Mouse (Mus musculus) mature B cell (primary cell): Measurements from ENCODE around the gene Ypel5.

Experiments
- in situ Hi-C: fragments of 300-500 bp; cut with MboI; formaldehyde crosslinking; loops from 2 replicates; pipeline ENCODE4 v1.14.3; 2019

Ypel5 gene

DNA sequence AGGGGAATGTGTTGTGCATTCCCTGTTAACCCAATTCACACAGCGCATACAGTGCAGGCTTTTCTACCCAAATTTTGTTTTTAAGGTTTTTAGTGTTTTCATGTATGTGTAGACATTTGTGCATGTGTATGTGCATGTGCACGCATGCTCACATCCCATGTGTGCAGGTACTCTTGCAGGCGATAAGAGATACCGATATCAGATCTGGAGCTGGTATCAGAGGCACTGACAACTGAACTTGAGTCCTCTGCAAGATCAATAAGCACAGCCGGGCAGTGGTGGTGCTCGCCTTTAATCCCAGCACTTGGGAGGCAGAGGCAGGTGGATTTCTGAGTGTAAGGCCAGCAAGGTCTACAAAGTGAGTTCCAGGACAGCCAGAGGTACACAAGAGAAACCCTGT is 8.1 kb downstream of the Ypel5 start:
- in situ Hi-C loops, result no loop called here

DNA sequence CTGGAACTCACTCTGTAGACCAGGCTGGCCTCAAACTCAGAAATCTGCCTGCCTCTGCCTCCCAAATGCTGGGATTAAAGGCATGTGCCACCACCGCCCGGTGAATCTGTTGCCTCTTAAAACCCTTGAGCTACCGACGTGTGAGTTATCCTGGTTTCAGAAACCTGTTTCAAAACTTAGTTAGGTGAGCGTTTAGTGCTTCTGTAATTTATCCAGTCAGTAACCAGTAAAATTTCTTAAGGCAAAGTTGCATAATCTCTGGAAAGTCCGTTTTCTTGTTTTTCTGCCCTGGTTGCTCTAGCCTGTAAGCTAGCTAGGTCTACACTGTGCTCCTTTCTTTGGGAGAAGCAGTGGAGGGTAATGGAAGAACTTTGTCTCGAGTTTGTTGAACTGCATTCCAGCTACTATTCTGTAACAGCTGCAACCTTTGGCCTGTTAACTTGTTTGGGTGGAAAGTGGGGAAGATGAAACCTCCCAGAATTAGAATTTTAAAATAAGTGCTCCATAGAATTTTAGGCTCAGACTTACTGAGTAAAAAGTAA is 8.8 kb downstream of the Ypel5 start:
- in situ Hi-C loops, result no loop called here

DNA sequence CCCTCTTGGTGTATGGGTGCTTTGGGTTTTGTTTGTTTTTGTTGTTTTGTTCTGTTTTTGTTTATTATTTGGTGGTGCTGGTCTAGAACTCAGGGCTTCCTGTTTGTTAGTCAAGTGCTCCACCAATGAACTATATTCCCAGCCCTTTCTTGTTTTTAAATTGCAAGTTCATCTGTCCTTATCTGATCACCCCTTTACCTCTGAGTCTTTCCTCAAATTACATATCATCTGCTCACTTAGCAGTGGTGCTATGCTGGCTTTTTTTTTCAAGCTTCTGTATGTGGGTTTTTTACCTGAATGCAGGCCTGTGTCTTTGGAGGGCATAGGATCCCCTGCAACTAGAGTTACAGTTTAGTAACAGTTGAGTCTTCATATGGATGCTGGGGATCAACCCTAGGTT is 9.3 kb downstream of the Ypel5 start:
- in situ Hi-C loops, result no loop called here

DNA sequence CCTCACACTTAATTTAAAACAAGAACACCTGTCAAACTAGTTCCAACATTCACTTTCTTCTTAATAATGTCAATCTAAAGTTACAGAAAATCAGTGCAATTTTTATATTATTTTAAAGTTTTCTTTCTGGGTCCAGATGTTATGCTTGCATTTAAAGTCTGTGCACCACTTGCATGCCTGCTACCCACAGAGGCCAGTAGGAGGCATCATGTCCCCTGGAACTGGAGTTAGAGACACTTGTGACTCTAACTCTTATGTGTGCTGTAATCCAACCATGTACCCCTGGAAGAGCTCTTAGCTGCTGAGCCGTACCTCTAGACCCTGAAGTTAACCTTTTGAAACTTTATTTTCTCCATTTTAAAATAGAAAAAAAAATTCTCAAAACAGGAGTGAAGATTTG is 19.0 kb downstream of the Ypel5 start:
- in situ Hi-C loops, result loop anchor here (25.0 kb wide), 2 partner anchors 882 to 1032 kb away; no protein-coding TSS in a partner anchor

- in situ Hi-C loops, result loop anchor here (25.0 kb wide), 2 partner anchors 879 to 1029 kb away; no protein-coding TSS in a partner anchor
Observed at GRCm38 (mm10) chr17:72857677-72858633, 21.7 kb downstream of the Ypel5 start.

DNA sequence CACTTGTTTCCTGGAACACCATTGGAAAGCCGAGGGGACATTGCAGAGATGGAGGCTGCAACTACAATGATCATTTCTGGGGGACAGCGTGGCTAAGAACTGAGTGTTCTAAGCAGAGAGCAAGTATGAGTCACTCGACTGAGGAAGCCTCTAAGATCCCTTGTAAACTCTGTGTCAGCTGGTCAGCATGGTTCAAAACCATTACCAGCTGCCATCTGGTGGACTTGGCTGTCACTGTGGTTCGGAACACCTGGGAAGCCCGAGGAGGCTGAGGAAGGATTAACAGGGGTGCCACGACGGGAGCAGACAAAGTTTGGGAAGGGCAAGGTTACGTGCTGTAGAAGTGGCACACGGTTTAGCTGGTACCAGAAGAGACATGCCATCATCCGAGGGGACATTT is 27.0 kb downstream of the Ypel5 start:
- in situ Hi-C loops, result loop anchor here (25.0 kb wide), 2 partner anchors 874 to 1024 kb away; no protein-coding TSS in a partner anchor

- in situ Hi-C loops, result loop anchor here (25.0 kb wide), 2 partner anchors 871 to 1021 kb away; no protein-coding TSS in a partner anchor
Observed at GRCm38 (mm10) chr17:72866624-72867245, 30.5 kb downstream of the Ypel5 start.

DNA sequence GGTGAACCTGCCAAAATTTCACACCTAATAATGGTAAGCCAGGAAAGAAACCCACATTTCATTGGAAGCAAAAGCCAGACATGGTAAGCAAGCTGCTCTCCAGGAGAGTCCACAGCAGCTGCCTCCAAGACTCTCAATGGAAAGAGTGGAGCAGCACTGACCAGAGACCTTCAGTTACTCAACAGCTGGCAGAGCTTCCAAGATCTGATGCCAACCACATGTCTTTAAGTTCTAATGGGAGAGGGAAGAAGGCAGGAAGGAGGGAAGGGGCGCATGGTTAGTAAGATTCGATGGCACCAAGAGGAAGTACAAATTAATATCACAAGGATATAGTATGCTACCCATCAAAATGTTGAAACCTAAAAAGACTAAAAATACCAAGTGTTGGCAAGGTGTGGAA is 31.9 kb downstream of the Ypel5 start:
- in situ Hi-C loops, result loop anchor here (25.0 kb wide), 2 partner anchors 869 to 1019 kb away; no protein-coding TSS in a partner anchor

DNA sequence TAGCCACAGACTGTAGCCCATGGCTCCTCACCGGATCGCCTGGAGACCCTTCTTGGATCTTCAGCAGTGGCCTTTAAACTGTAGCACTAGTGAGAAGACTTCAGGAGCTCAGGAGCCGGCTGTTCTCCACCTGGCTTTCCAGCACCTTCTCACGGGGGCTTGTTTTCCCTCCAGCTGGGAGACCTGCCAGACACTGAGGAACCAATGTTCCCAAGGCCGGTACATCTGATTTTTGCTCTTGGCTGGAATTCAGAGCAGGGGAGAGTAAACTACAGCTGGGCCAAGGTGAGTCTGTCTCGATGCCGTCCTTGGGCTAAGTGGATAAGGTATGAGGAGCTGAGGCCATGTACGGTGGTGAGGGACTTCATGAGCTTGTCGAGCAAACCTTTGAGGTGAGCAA is 42.7 kb downstream of the Ypel5 start:
- in situ Hi-C loops, result no loop called here

DNA sequence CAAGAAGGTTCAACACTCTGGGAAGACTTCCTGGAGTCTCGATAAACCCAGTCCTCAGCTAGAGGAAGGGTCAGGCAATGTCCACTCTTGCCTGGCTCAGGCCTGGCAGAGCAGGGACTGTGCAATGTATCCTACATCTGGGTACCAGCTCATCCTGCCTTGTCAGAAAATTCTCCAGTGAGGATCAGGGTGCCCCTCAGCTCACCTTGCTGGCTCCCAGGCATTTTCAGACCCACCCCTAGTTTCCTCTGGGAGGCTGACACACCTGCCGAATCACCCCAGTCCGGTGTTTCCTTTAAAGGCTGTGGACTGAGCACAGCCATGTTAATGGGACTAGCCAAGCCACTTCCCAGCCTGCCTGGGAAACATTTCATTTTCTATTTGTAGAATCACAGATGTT is 43.9 kb downstream of the Ypel5 start:
- in situ Hi-C loops, result no loop called here

- in situ Hi-C loops, result no loop called here
Observed at GRCm38 (mm10) chr17:72881051-72881450, 44.8 kb downstream of the Ypel5 start.

GRCm38 (mm10) chr17:72881804-72882203 is 45.6 kb downstream of the Ypel5 start:
- in situ Hi-C loops, result no loop called here

DNA sequence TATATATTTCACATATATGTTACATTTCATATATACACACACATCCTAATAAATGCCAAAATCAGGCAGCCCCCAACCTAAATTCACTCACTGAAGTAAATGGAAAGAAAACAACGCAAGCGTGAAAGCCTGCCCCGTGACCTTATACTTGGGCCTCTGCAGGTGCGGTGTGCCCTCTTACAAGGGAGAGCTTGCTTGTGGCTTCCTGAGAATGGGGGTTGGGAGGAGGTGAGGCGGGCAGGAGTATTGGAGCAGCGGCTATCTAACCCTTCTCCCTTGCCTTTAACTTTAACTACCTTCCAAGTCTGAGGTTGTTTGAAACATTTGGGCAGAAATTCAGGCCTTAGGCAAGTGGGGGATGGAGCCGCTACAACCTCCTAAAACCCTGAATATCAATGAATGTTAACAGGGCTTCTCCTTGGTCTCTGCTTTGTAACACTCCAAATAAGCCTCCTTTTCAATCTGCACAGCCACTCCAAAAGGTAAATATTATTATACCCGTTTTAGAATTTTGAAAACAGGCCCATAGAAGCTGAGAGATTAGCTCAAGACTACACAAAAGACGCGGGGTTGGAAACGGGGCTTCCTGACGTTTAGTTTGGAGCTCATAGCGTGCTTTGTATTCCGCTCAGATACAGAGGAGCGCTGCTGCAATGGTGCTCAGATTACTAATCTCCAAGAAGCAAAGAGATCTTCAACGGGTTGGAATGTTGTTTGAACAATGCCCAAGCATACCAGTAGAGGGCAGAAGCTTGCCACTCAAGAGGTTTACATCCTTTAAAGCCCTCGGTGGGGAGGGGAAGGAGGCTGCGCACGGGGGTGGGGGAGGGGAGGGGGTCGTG is 53.5 kb downstream of the Ypel5 start:
- in situ Hi-C loops, result no loop called here

GRCm38 (mm10) chr17:72890398-72890898 is 54.2 kb downstream of the Ypel5 start:
- in situ Hi-C loops, result no loop called here

- in situ Hi-C loops, result no loop called here
Observed at GRCm38 (mm10) chr17:72891556-72891955, 55.3 kb downstream of the Ypel5 start.

DNA sequence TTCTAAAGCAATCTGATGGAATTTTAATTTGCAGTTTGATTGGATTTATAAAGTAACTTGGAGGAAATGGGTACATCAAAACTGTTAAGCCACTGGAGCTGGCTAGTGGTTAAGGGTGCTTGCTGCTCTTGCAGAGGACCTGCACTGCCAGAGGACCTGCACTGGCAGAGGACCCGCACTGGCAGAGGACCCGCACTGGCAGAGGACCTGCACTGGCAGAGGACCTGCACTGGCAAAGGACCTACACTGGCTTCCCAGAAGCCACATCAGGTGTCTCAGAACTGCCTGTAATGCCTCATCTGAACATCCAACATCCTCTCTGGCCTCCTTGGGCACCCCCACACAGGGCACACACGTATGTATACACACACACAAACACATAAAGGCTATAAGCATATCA is 59.3 kb downstream of the Ypel5 start:
- in situ Hi-C loops, result no loop called here

- in situ Hi-C loops, result no loop called here
Observed at GRCm38 (mm10) chr17:72897076-72897475, 60.8 kb downstream of the Ypel5 start.

GRCm38 (mm10) chr17:72897961-72898360 is 61.7 kb downstream of the Ypel5 start:
- in situ Hi-C loops, result no loop called here

DNA sequence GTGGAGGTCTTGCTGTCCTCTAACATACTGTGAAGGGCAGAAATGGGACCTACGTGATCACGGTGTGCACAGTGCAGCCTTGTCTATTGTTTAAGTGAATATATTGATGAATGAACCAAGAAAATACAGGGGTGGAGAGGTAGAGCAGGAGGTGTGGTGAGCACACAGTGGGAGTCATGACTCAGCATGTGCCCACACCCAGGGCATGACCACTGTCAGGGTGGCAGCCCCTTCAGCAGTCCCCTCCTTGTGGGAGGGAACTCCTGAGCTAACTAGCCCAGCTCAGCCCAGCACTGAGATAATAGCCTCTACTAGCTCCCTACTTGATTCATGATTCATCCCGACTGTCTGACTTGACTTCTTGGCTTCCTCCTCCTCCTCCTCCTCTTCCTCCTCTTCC is 62.5 kb downstream of the Ypel5 start:
- in situ Hi-C loops, result no loop called here
